Mouse (Mus musculus) embryonic facial prominence, embryonic 13.5 days (tissue): ENCODE measurements around the gene Zbtb37. TPM values are rescaled to one million over a fixed set of nuclear protein-coding genes. Genes with fewer than 3 reads are reported as not detected.
"Not testable (repeated sequence)": the region's sequence is repeated elsewhere in the genome, so short reads cannot be mapped to it uniquely, and the experiment has no call there.

Source experiments
- ATAC-seq: fragments of 200-750 bp; cut with Nextera tagmentation; 2 replicates; pipeline ENCODE4 v1.8.0; 2017; ENCODE audit warnings: low read depth; ENCODE audit not compliant: insufficient number of reproducible peaks, insufficient read depth, low FRiP score, low TSS enrichment
- H3K27ac ChIP-seq: fragments of 300-500 bp; sonication (generic); 2 replicates; pipeline ENCODE4 v1.5.1; 2015; ENCODE audit warnings: moderate library complexity, mild to moderate bottlenecking, inconsistent platforms
- H3K27me3 ChIP-seq: fragments of 300-500 bp; sonication (generic); 2 replicates; pipeline ENCODE4 v1.6.1; 2015; ENCODE audit warnings: mild to moderate bottlenecking, inconsistent platforms
- H3K36me3 ChIP-seq: fragments of 300-500 bp; sonication (generic); 2 replicates; pipeline ENCODE4 v1.6.1; 2015; ENCODE audit warnings: mild to moderate bottlenecking, inconsistent platforms
- H3K4me1 ChIP-seq: fragments of 300-500 bp; sonication (generic); 2 replicates; pipeline ENCODE4 v1.6.1; 2015; ENCODE audit warnings: inconsistent platforms
- H3K4me2 ChIP-seq: fragments of 300-500 bp; sonication (generic); 2 replicates; pipeline ENCODE4 v1.6.1; 2015; ENCODE audit warnings: moderate library complexity, mild to moderate bottlenecking, inconsistent platforms
- H3K4me3 ChIP-seq: fragments of 300-500 bp; sonication (generic); 2 replicates; pipeline ENCODE4 v1.5.1; 2015; ENCODE audit warnings: mild to moderate bottlenecking, inconsistent platforms
- H3K9ac ChIP-seq: fragments of 300-500 bp; sonication (generic); 2 replicates; pipeline ENCODE4 v1.6.1; 2015; ENCODE audit warnings: mild to moderate bottlenecking, inconsistent platforms
- H3K9me3 ChIP-seq: fragments of 300-500 bp; sonication (generic); 2 replicates; pipeline ENCODE4 v1.6.1; 2016; ENCODE audit warnings: inconsistent platforms
- WGBS: fragments of 180-500 bp; shearing (Covaris S2); methylation state at CpG from one replicate; pipeline ENCODE4 v1.1.7; 2015; ENCODE audit warnings: mixed read lengths; 5-methylcytosine and 5-hydroxymethylcytosine counted together
- polyA plus RNA-seq: library from polyadenylated mRNA; unstranded; fragments of >200 nt; fragmentation: Nextera tagmentation; extraction: Ambion mirVana; gene quantifications from 2 replicates; pipeline ENCODE4 v1.2.1, GENCODE M21; 2015

Gene Zbtb37
- polyA plus RNA-seq, 1 experiment from 2014 or later: 8.8 TPM

DNA sequence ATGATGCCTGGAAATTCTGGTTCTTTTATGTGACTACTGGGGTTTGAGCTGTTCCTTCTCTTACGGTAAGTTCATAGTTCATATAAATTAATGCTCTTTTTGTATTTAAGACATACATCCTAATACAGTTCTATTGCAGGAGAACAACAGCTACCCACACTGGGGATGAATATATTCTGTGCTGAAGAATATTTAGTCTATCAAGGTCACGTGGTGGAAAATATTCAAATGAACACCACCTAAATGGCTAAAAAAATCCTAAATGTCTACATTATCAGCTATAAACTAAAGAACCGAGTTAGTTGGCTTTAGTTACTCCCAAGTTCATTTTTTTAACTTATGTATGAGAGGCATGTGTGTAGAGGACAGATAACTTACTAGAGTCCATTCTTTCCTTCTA, 4.6 kb downstream of the Zbtb37 start:
- H3K9ac ChIP-seq: no peak overlapping the region

GRCm38 (mm10) chr1:161028427-161028826, 6.2 kb downstream of the Zbtb37 start:
- H3K27me3 ChIP-seq, H3K27ac ChIP-seq, H3K9ac ChIP-seq, H3K4me2 ChIP-seq, H3K9me3 ChIP-seq, ATAC-seq, H3K4me3 ChIP-seq: not testable (repeated sequence)
- peaks cover 16% of the 10 kb centered on the region for H3K4me1 ChIP-seq
- H3K36me3 ChIP-seq: peaks cover 38% of the 10 kb centered on the region
- 23% methylated on average over 1 of the region's 1 CpGs for WGBS

More for the DNA sequence above, 4.6 kb downstream of the Zbtb37 start:
- H3K4me1 ChIP-seq: peaks cover 19% of the 10 kb centered on the region
- no peaks in the 10 kb centered on the region for H3K27me3 ChIP-seq
- peaks cover 38% of the 10 kb centered on the region for H3K36me3 ChIP-seq
- no peak overlapping the region for H3K4me2 ChIP-seq
- no peak for ATAC-seq
- WGBS: 92% methylated on average over 3 of the region's 3 CpGs
- no peak overlapping the region for H3K27ac ChIP-seq
- H3K4me3 ChIP-seq: no peak overlapping the region
- no peaks in the 10 kb centered on the region for H3K9me3 ChIP-seq

GRCm38 (mm10) chr1:161027196-161027595, 7.5 kb downstream of the Zbtb37 start:
- Histone ChIP-seq H3K9me3 (no peaks in the 10 kb centered on the region), H3K36me3 (peaks cover 34% of the 10 kb centered on the region), H3K27ac (no peak overlapping the region), H3K4me3 (no peak overlapping the region), H3K9ac (no peak overlapping the region), H3K4me1 (peaks cover 10% of the 10 kb centered on the region), H3K27me3 (no peaks in the 10 kb centered on the region), H3K4me2 (no peak overlapping the region)
- WGBS: 73% methylated on average over 2 of the region's 2 CpGs
- no peak for ATAC-seq

DNA sequence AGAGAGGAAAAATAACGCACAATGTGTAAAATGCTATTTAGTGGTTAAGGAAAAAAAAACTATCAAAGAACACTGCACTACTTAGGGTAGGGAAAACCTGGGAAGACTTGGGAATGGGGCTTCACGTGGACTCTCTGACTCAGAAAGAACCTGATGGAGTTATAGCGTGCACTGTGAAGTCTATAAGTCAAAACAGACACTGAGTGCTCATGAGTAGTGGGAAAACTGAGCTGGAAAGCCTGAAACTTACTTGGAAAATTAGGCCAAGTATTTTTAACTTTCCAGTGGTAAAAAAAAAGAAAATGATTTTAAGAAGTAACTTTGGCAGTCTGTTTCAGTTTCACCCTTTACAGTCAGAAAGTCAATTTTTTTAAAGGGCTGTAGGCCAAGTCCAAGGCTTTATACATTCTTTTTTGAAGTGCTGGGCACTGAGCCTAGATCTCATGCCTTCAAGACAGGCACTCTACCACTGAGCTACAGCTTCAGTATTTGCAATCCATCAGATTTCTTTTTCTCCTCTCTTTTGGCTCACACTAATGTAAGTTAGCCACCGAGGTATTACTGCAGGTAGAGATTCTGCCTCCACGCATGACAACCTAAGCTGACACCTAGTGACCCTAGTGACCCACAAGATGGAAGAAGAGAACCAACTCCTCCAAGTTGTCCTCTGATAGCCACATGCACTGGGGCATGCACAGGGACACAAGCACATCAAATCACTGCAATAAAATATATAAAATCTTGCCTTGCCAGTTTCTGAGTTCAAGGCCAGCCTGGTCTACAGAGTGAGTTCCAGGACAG, 9.0 kb downstream of the Zbtb37 start:
- Histone ChIP-seq H3K9me3 (no peaks in the 10 kb centered on the region), H3K27me3 (no peaks in the 10 kb centered on the region), H3K9ac (no peak overlapping the region), H3K4me2 (no peak overlapping the region), H3K4me3 (no peak overlapping the region), H3K27ac (peak overlapping the region; percentile 83), H3K4me1 (peaks cover 10% of the 10 kb centered on the region), H3K36me3 (peaks cover 26% of the 10 kb centered on the region; the same call in 1 of the 2 replicates)
- WGBS: 51% methylated on average over 5 of the region's 5 CpGs
- ATAC-seq: 0 out of 2 replicates have a peak, but pooled peaks have one; percentile 37

DNA sequence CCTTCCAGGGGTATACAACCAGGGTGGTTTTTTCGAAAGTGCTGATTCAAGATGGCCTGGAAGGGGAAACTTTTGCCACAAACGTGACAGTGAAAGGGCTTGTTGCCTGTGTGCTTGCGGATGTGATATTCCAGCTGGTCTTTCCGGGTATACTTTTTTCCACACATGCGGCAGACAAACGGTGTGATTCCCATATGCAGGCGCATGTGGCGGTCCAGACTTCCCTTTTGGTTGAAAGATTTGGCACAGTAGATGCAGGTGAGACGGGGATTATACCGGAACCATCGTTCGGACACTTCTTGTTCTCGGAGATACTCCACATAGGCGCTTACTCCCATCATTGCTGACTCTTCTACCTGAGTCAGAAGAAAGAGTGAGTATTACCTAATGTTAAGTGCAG, 14.6 kb downstream of the Zbtb37 start:
- Histone ChIP-seq H3K27me3 (no peaks in the 10 kb centered on the region), H3K4me2 (no peak overlapping the region), H3K9ac (no peak overlapping the region), H3K9me3 (no peaks in the 10 kb centered on the region), H3K4me1 (no peaks in the 10 kb centered on the region), H3K4me3 (no peak overlapping the region), H3K27ac (no peak overlapping the region), H3K36me3 (peaks cover 40% of the 10 kb centered on the region)
- ATAC-seq: no peak
- WGBS: 95% methylated on average over 14 of the region's 14 CpGs

DNA sequence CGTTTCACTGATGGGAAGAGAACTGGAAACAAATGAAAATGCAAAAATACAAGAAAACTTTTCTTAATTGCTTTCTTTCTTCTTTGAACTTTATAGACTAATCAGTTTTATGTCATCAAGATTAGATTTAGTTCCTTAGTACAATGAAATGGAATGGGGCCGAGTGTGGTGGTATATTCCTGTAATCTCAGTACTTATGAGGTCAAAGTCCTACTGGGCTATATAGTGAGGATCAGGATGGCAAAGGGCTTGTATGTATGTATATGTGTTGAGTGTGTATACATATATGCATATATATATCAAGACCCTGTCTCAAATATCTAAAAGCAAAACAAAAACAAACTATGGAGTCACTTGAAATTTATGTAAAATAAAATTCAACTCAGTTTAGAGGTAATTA, 18.3 kb downstream of the Zbtb37 start:
- WGBS: 87% methylated on average over 2 of the region's 2 CpGs
- Histone ChIP-seq H3K9ac (no peak overlapping the region), H3K4me2 (no peak overlapping the region), H3K4me3 (no peak overlapping the region), H3K9me3 (no peaks in the 10 kb centered on the region), H3K27ac (no peak overlapping the region), H3K27me3 (no peaks in the 10 kb centered on the region), H3K36me3 (peaks cover 52% of the 10 kb centered on the region), H3K4me1 (no peaks in the 10 kb centered on the region)
- no peak for ATAC-seq

- H3K36me3 ChIP-seq: peaks cover 32% of the 10 kb centered on the region
- no peak overlapping the region for H3K9ac ChIP-seq
- H3K4me3 ChIP-seq: no peak overlapping the region
- H3K27me3 ChIP-seq: no peaks in the 10 kb centered on the region
- H3K4me2 ChIP-seq: no peak overlapping the region
- H3K27ac ChIP-seq: no peak overlapping the region
- peaks cover 8% of the 10 kb centered on the region; the same call in 1 of the 2 replicates for H3K4me1 ChIP-seq
- ATAC-seq: no peak
- 58% methylated on average over 4 of the region's 4 CpGs for WGBS
- H3K9me3 ChIP-seq: no peaks in the 10 kb centered on the region
Measured at GRCm38 (mm10) chr1:161010436-161010835, 24.2 kb downstream of the Zbtb37 start.

GRCm38 (mm10) chr1:161008038-161008437, 26.6 kb downstream of the Zbtb37 start:
- no peak for ATAC-seq
- Histone ChIP-seq H3K9ac (no peak overlapping the region), H3K4me3 (no peak overlapping the region), H3K36me3 (peaks cover 37% of the 10 kb centered on the region), H3K27me3 (no peaks in the 10 kb centered on the region), H3K4me2 (no peak overlapping the region), H3K27ac (no peak overlapping the region), H3K4me1 (peaks cover 16% of the 10 kb centered on the region), H3K9me3 (no peaks in the 10 kb centered on the region)
- WGBS: 92% methylated on average over 2 of the region's 2 CpGs

GRCm38 (mm10) chr1:161006471-161006870, 28.2 kb downstream of the Zbtb37 start:
- H3K9ac ChIP-seq: no peak overlapping the region
- H3K9me3 ChIP-seq: no peaks in the 10 kb centered on the region
- no peak overlapping the region for H3K4me3 ChIP-seq
- peaks cover 27% of the 10 kb centered on the region for H3K36me3 ChIP-seq
- WGBS: 85% methylated on average over 5 of the region's 5 CpGs
- no peaks in the 10 kb centered on the region for H3K27me3 ChIP-seq
- H3K4me1 ChIP-seq: peaks cover 16% of the 10 kb centered on the region
- no peak overlapping the region for H3K4me2 ChIP-seq
- H3K27ac ChIP-seq: no peak overlapping the region
- ATAC-seq: no peak

GRCm38 (mm10) chr1:161005526-161005925, 29.1 kb downstream of the Zbtb37 start:
- H3K9ac ChIP-seq: no peak overlapping the region
- H3K4me3 ChIP-seq: no peak overlapping the region
- peaks cover 16% of the 10 kb centered on the region for H3K4me1 ChIP-seq
- no peak overlapping the region for H3K4me2 ChIP-seq
- peaks cover 25% of the 10 kb centered on the region for H3K36me3 ChIP-seq
- H3K27ac ChIP-seq: no peak overlapping the region
- no peak for ATAC-seq
- H3K9me3 ChIP-seq: no peaks in the 10 kb centered on the region
- H3K27me3 ChIP-seq: no peaks in the 10 kb centered on the region
- 59% methylated on average over 3 of the region's 3 CpGs for WGBS

DNA sequence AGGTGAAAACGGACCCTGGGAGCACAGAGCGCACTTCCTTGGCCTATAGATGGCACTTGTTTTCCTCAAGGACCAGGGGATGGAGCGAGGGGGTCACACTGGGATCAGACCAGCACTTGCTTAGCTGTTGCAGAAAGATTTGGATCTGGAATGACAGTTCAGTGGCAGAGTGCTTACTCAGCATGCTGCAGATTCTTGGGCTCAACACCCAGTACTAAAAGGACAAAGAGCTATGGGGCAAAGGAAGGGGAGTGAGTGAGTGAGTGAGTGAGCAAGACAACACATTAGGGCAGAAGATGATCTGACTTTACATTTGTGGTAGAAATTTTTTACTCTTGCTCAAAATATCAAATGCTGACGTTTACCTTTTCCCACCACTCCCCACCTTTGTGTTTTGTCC, 29.7 kb downstream of the Zbtb37 start:
- H3K27ac ChIP-seq: no peak overlapping the region
- WGBS: 70% methylated on average over 4 of the region's 4 CpGs
- ATAC-seq: no peak
- H3K4me2 ChIP-seq: no peak overlapping the region
- no peaks in the 10 kb centered on the region for H3K9me3 ChIP-seq
- H3K4me1 ChIP-seq: peaks cover 16% of the 10 kb centered on the region
- peaks cover 25% of the 10 kb centered on the region for H3K36me3 ChIP-seq
- no peak overlapping the region for H3K4me3 ChIP-seq
- H3K9ac ChIP-seq: no peak overlapping the region
- H3K27me3 ChIP-seq: no peaks in the 10 kb centered on the region

DNA sequence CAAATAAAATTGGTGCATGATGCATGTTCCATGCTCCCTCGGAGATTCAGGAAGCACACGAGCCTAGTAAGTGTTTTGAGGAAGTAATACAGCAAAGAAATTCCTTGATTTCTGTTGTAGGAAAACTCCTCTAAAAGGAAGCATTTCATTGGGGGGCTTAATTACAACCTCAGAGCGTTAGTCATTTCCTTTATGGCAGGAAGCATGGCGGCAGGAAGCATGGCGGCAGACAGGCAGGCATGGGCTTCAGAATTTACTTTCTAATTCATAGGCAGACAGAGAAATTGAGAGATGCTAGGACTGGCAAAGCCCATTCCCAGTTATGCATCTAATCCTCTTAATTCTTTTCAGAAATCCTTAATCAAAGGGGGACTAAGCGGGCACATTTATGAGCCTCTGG, 40.8 kb downstream of the Zbtb37 start:
- Histone ChIP-seq H3K4me2 (no peak overlapping the region), H3K9ac (no peak overlapping the region), H3K36me3 (no peaks in the 10 kb centered on the region), H3K27ac (no peak overlapping the region), H3K27me3 (no peaks in the 10 kb centered on the region), H3K4me3 (no peak overlapping the region), H3K4me1 (no peaks in the 10 kb centered on the region), H3K9me3 (no peaks in the 10 kb centered on the region)
- no peak for ATAC-seq
- 86% methylated on average over 6 of the region's 6 CpGs for WGBS
